In the genomic region with DNA sequence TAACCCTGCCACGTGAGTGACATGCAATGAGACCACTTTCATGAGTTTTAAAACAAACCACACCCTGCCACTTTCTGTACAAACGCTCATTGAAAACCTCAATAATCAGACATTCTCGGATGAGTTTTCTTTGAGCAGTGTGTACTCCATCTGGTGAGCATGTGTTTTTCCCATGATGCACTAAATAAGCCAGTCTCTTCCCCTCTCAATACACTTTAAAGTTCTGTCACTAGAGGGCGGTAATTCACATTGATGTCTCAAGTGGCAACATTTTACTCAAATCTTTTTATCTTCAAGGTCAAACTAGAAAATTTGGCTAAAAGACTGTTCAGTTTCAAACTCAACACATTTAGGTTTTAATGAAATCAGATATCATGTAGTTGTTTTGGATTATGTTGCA, we compare ENCODE assay signal across 9 mouse cellular contexts.
DNase-seq lines count a peak whose midpoint lies in the region; ATAC-seq and TF ChIP-seq lines count a peak whose summit lies in the region.
"Had no signal": no experiment of that assay in that cellular context is flagged by ENCODE, and none has a peak within 500 bp of the region (broad histone marks: within the 10 kb centered on the region; RNA-seq: fewer than 3 reads in every experiment).

No protein-coding gene starts in this region.

- H3K9me3 ChIP-seq in lung, postnatal 0 days (ENCODE audit: low read length), result no peaks in the 10 kb centered on the region

- TF ChIP-seq POLR2A in heart, adult 2 months (IDR thresholded peaks at IDR 0.05; ENCODE audit: insufficient read depth, low read depth, low read length), result no peak

- ATAC-seq in lung, postnatal 0 days, result no peak
- ATAC-seq: activated CD4-positive, CD25-positive, alpha-beta regulatory T cell, adult 4 months had no signal

- TF ChIP-seq EP300 in heart, adult 2 months (IDR thresholded peaks at IDR 0.05; ENCODE audit: insufficient read depth, low read depth, low read length), result no peak
- TF ChIP-seq EP300 in lung, postnatal 0 days (IDR thresholded peaks at IDR 0.05), result no peak

- H3K9ac ChIP-seq in heart, adult 2 months (ENCODE audit: low read depth, low read length), result no peak overlapping the region
- H3K9ac ChIP-seq in lung, postnatal 0 days (replicated peaks; ENCODE audit: low read depth), result no peak overlapping the region

- WGBS in heart, adult 2 months, result 28% methylated on average over 4 of the region's 4 CpGs
- WGBS in lung, postnatal 0 days, result 24% methylated on average over 4 of the region's 4 CpGs

- no peak overlapping the region for H3K4me3 ChIP-seq in heart, adult 2 months
- no peak overlapping the region for H3K4me3 ChIP-seq in lung, postnatal 0 days (ENCODE audit: low read depth, low read length)

- no peaks in the 10 kb centered on the region for H3K4me1 ChIP-seq in heart, adult 2 months (ENCODE audit: control insufficient read depth, insufficient read depth, low read length)
- H3K4me1 ChIP-seq in lung, postnatal 0 days (ENCODE audit: insufficient read depth, low read depth, low read length), result no peaks in the 10 kb centered on the region

- H3K79me2 ChIP-seq in heart, adult 2 months (replicated peaks; ENCODE audit: control insufficient read depth, insufficient read depth, low read length), result no peaks in the 10 kb centered on the region

- intact Hi-C loops in heart, adult 2 months (cut with DNase I), result no loop called here
- intact Hi-C loops in heart, postnatal 25 days (cut with DNase I), result no loop called here

- H3K27me3 ChIP-seq in heart, adult 2 months (ENCODE audit: control insufficient read depth, insufficient read depth, low read length), result no peaks in the 10 kb centered on the region
- no peaks in the 10 kb centered on the region for H3K27me3 ChIP-seq in lung, postnatal 0 days (replicated peaks; ENCODE audit: insufficient read depth, low read length)

- no peak overlapping the region for H3K4me2 ChIP-seq in lung, postnatal 0 days (replicated peaks; ENCODE audit: low read depth, low read length)

- H3K36me3 ChIP-seq in heart, adult 2 months (ENCODE audit: control insufficient read depth, insufficient read depth, low read length), result no peaks in the 10 kb centered on the region
- no peaks in the 10 kb centered on the region for H3K36me3 ChIP-seq in lung, postnatal 0 days (ENCODE audit: insufficient read depth, low read length)

- no peak overlapping the region for H3K27ac ChIP-seq in heart, adult 2 months
- no peak overlapping the region for H3K27ac ChIP-seq in lung, postnatal 0 days (ENCODE audit: low read length)

- TF ChIP-seq CTCF in heart, adult 2 months (IDR thresholded peaks at IDR 0.05), result peak; percentile 69
- TF ChIP-seq CTCF in lung, postnatal 0 days (IDR thresholded peaks at IDR 0.05), result peak; percentile 61

- no peak for DNase-seq in heart, adult 2 months
- no peak for DNase-seq in heart, postnatal 25 days (ENCODE audit: low spot score)
- peak; percentile 54 for DNase-seq in lung, postnatal 0 days (ENCODE audit: low spot score)
- DNase-seq in lung, adult 18-20 months, result no peak
- DNase-seq in embryo, embryonic 11 days, result peak; percentile 82
- DNase-seq in retina, embryonic 14.5 days (ENCODE audit: low spot score), result peak; percentile 80
- no peak for DNase-seq in right cerebral cortex, postnatal 10 days (ENCODE audit: low spot score in 2 of 2)
- DNase-seq in cerebellum, postnatal 36 days, result no peak

Comparison
In these comparisons a context has a peak if more than half of its experiments do, and no peak if none do; other contexts are left out.
1. DNase-seq: peak in lung, postnatal 0 days (single experiment), embryo, embryonic 11 days (single experiment) and retina, embryonic 14.5 days (single experiment); none in heart, adult 2 months (0 of 2), heart, postnatal 25 days (single experiment), lung, adult 18-20 months (0 of 2), right cerebral cortex, postnatal 10 days (0 of 2) and cerebellum, postnatal 36 days (0 of 2).